Comparison of ENCODE assay signal across 25 mouse cellular contexts in the genomic region with DNA sequence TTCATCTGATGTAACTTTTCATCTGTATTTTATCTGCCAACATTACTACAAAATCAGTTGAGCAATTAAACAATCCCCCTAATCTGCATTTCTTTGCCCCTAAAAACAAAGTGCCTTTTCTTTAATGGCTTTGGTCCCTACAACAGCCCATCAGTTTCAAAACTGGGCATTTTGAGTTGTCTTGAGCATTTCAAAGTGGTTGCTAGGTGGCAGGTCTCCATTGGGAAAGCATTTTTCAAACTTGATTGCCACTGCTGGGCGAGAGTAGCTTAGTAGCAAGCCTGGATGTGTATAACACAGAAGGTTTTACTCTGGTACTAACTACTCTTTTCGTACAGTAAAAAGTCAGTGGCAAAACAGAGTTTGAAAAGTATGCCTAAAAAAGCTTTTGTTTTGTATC. TPM values are rescaled to one million over a fixed set of nuclear protein-coding genes. Genes with fewer than 3 reads are reported as not detected.
DNase-seq lines count a peak whose midpoint lies in the region; ATAC-seq and TF ChIP-seq lines count a peak whose summit lies in the region.
"Had no signal": no experiment of that assay in that cellular context is flagged by ENCODE, and none has a peak within 500 bp of the region (broad histone marks: within the 10 kb centered on the region; RNA-seq: fewer than 3 reads in every experiment).

No protein-coding gene starts in this region.

- no peak overlapping the region for H3K4me2 ChIP-seq in forebrain, embryonic 15.5 days (replicated peaks)
- no peak overlapping the region for H3K4me2 ChIP-seq in forebrain, embryonic 11.5 days (ENCODE audit: low read depth, low read length, severe bottlenecking)
- no peak overlapping the region for H3K4me2 ChIP-seq in midbrain, embryonic 15.5 days
- H3K4me2 ChIP-seq in midbrain, embryonic 16.5 days (ENCODE audit: low read length) = no peak overlapping the region
- H3K4me2 ChIP-seq in forebrain, embryonic 16.5 days (ENCODE audit: low read length) = no peak overlapping the region
- H3K4me2 ChIP-seq: liver, embryonic 15.5 days; midbrain, embryonic 13.5 days had no signal

- H3K4me3 ChIP-seq in forebrain, embryonic 15.5 days = no peak overlapping the region
- H3K4me3 ChIP-seq in forebrain, embryonic 11.5 days (ENCODE audit: low read depth, low read length) = no peak overlapping the region
- no peak overlapping the region for H3K4me3 ChIP-seq in layer of hippocampus, adult 2 months
- no peak overlapping the region for H3K4me3 ChIP-seq in midbrain, embryonic 15.5 days
- H3K4me3 ChIP-seq in midbrain, embryonic 16.5 days (ENCODE audit: low read depth, low read length) = no peak overlapping the region
- H3K4me3 ChIP-seq in forebrain, embryonic 16.5 days (replicated peaks; ENCODE audit: low read length) = no peak overlapping the region
- H3K4me3 ChIP-seq: embryonic facial prominence, embryonic 10.5 days; limb, embryonic 10.5 days; liver, embryonic 15.5 days; midbrain, embryonic 13.5 days had no signal

- WGBS in forebrain, embryonic 15.5 days = 29% methylated on average over 2 of the region's 2 CpGs
- 64% methylated on average over 2 of the region's 2 CpGs for WGBS in forebrain, embryonic 11.5 days
- WGBS in midbrain, embryonic 15.5 days = 52% methylated on average over 2 of the region's 2 CpGs
- 38% methylated on average over 2 of the region's 2 CpGs for WGBS in midbrain, embryonic 16.5 days
- WGBS in forebrain, embryonic 16.5 days = 14% methylated on average over 2 of the region's 2 CpGs

- no peaks in the 10 kb centered on the region for H3K36me3 ChIP-seq in forebrain, embryonic 15.5 days
- H3K36me3 ChIP-seq in forebrain, embryonic 11.5 days (ENCODE audit: control insufficient read depth, insufficient read depth, low read length) = no peaks in the 10 kb centered on the region
- no peaks in the 10 kb centered on the region for H3K36me3 ChIP-seq in midbrain, embryonic 15.5 days (replicated peaks)
- no peaks in the 10 kb centered on the region for H3K36me3 ChIP-seq in midbrain, embryonic 16.5 days (ENCODE audit: control insufficient read depth, insufficient read depth, low read length)
- no peaks in the 10 kb centered on the region for H3K36me3 ChIP-seq in forebrain, embryonic 16.5 days (ENCODE audit: control insufficient read depth, insufficient read depth)
- H3K36me3 ChIP-seq: embryonic facial prominence, embryonic 10.5 days; limb, embryonic 10.5 days; liver, embryonic 15.5 days; midbrain, embryonic 13.5 days had no signal

- no peak overlapping the region for H3K27ac ChIP-seq in forebrain, embryonic 15.5 days (replicated peaks)
- H3K27ac ChIP-seq in forebrain, embryonic 11.5 days (ENCODE audit: low read depth, low read length) = no peak overlapping the region
- H3K27ac ChIP-seq in layer of hippocampus, adult 2 months = peak overlapping the region; percentile 66
- H3K27ac ChIP-seq in midbrain, embryonic 15.5 days = no peak overlapping the region
- no peak overlapping the region for H3K27ac ChIP-seq in midbrain, embryonic 16.5 days (ENCODE audit: low read length)
- no peak overlapping the region for H3K27ac ChIP-seq in forebrain, embryonic 16.5 days (ENCODE audit: low read length)
- H3K27ac ChIP-seq: embryonic facial prominence, embryonic 10.5 days; kidney, postnatal 0 days; limb, embryonic 10.5 days; liver, embryonic 15.5 days; midbrain, embryonic 13.5 days; stomach, postnatal 0 days had no signal

- TF ChIP-seq CTCF in layer of hippocampus, adult 2 months (conservative IDR thresholded peaks at IDR 0.05) = no peak

- no peak for DNase-seq in forebrain, embryonic 11.5 days (ENCODE audit: low spot score)
- DNase-seq in layer of hippocampus, adult 2 months (ENCODE audit: low spot score in 2 of 2) = peak in 1 of 2 experiments; percentile 39
- no peak for DNase-seq in layer of hippocampus, postnatal 25 days (ENCODE audit: extremely low spot score in 1 of 2, low spot score in 1 of 2)
- no peak for DNase-seq in cerebellum, adult 9-10 months
- DNase-seq: adrenal gland, postnatal 14 days; cerebellum, postnatal 10 days; kidney, adult 18-20 months; liver; lung, postnatal 10 days; right cerebral cortex, postnatal 14 days; thymus, adult 2 months; thymus, postnatal 4 days had no signal

- H3K27me3 ChIP-seq in forebrain, embryonic 15.5 days = no peaks in the 10 kb centered on the region
- H3K27me3 ChIP-seq in forebrain, embryonic 11.5 days (ENCODE audit: control insufficient read depth, insufficient read depth, low read length) = no peaks in the 10 kb centered on the region
- H3K27me3 ChIP-seq in midbrain, embryonic 15.5 days (replicated peaks) = no peaks in the 10 kb centered on the region
- H3K27me3 ChIP-seq in midbrain, embryonic 16.5 days (ENCODE audit: control insufficient read depth, insufficient read depth, low read depth, low read length) = no peaks in the 10 kb centered on the region
- H3K27me3 ChIP-seq in forebrain, embryonic 16.5 days (replicated peaks; ENCODE audit: control insufficient read depth, insufficient read depth, low read length) = no peaks in the 10 kb centered on the region
- H3K27me3 ChIP-seq: liver, embryonic 15.5 days; midbrain, embryonic 13.5 days had no signal

- H3K4me1 ChIP-seq in forebrain, embryonic 15.5 days = no peaks in the 10 kb centered on the region; the same call in 1 of the 2 replicates
- H3K4me1 ChIP-seq in forebrain, embryonic 11.5 days (replicated peaks; ENCODE audit: control insufficient read depth, insufficient read depth, low read length) = no peaks in the 10 kb centered on the region
- H3K4me1 ChIP-seq in midbrain, embryonic 15.5 days = no peaks in the 10 kb centered on the region
- H3K4me1 ChIP-seq in midbrain, embryonic 16.5 days (ENCODE audit: control insufficient read depth, insufficient read depth, low read length) = peaks cover 4% of the 10 kb centered on the region; the same call in 1 of the 2 replicates
- no peaks in the 10 kb centered on the region for H3K4me1 ChIP-seq in forebrain, embryonic 16.5 days (replicated peaks; ENCODE audit: control insufficient read depth, insufficient read depth, low read length)
- H3K4me1 ChIP-seq: embryonic facial prominence, embryonic 10.5 days; limb, embryonic 10.5 days; liver, embryonic 15.5 days; midbrain, embryonic 13.5 days had no signal

- peak; percentile 66; the same call in 1 of the 2 replicates for ATAC-seq in forebrain, embryonic 15.5 days (replicated peaks)
- no peak for ATAC-seq in forebrain, embryonic 11.5 days (replicated peaks; ENCODE audit: low FRiP score)
- 0 out of 2 replicates have a peak, but pooled peaks have one; percentile 52 for ATAC-seq in midbrain, embryonic 15.5 days (replicated peaks)
- ATAC-seq in midbrain, embryonic 16.5 days = no peak; the same call in 1 of the 2 replicates
- ATAC-seq in forebrain, embryonic 16.5 days = peak; percentile 74
- ATAC-seq: CD4-positive, CD25-positive, alpha-beta regulatory T cell, adult 4 months; inflammation-experienced regulatory T-cells, adult 6 months; midbrain, embryonic 13.5 days had no signal

- no peaks in the 10 kb centered on the region for H3K9me3 ChIP-seq in forebrain, embryonic 15.5 days
- no peaks in the 10 kb centered on the region for H3K9me3 ChIP-seq in forebrain, embryonic 11.5 days (ENCODE audit: control insufficient read depth, low read length)
- H3K9me3 ChIP-seq in midbrain, embryonic 15.5 days = no peaks in the 10 kb centered on the region
- no peaks in the 10 kb centered on the region for H3K9me3 ChIP-seq in midbrain, embryonic 16.5 days (replicated peaks; ENCODE audit: control insufficient read depth, low read length, poor library complexity, severe bottlenecking)
- no peaks in the 10 kb centered on the region for H3K9me3 ChIP-seq in forebrain, embryonic 16.5 days (ENCODE audit: control insufficient read depth, low read length)
- H3K9me3 ChIP-seq: embryonic facial prominence, embryonic 10.5 days; limb, embryonic 10.5 days; liver, embryonic 15.5 days; midbrain, embryonic 13.5 days had no signal

- H3K9ac ChIP-seq in forebrain, embryonic 15.5 days (replicated peaks) = no peak overlapping the region
- H3K9ac ChIP-seq in forebrain, embryonic 11.5 days (ENCODE audit: low read length) = no peak overlapping the region
- H3K9ac ChIP-seq in midbrain, embryonic 15.5 days = no peak overlapping the region
- no peak overlapping the region for H3K9ac ChIP-seq in midbrain, embryonic 16.5 days (ENCODE audit: low read depth, low read length)
- H3K9ac ChIP-seq in forebrain, embryonic 16.5 days (replicated peaks; ENCODE audit: low read depth, low read length) = no peak overlapping the region
- H3K9ac ChIP-seq: liver, embryonic 15.5 days; midbrain, embryonic 13.5 days had no signal

RNA-seq across cellular contexts. Expression of gene Arhgef26, which starts 10.2 kb away (rescaled TPM):
- polyA plus RNA-seq in forebrain, embryonic 15.5 days (2015; fragmentation: Nextera tagmentation; extraction: Ambion mirVana) = 14.8 and 17.8 TPM in 2 replicates
- polyA plus RNA-seq in forebrain, embryonic 11.5 days (2014; fragmentation: Nextera tagmentation; extraction: Ambion mirVana) = 6.4 and 9.2 TPM in 2 replicates
- total RNA-seq in layer of hippocampus, adult 2 months (2021) = 10 to 100 TPM; 59.2 to 60.0 TPM
- 10 to 100 TPM; 54.0 to 56.6 TPM for total RNA-seq in layer of hippocampus, postnatal 25 days (2021)
- polyA plus RNA-seq in midbrain, embryonic 15.5 days (2015; fragmentation: Nextera tagmentation; extraction: Ambion mirVana) = 9.2 and 11.7 TPM in 2 replicates
- 10.7 and 12.9 TPM in 2 replicates for polyA plus RNA-seq in midbrain, embryonic 16.5 days (2015; fragmentation: Nextera tagmentation; extraction: Ambion mirVana)
- 15.6 and 18.1 TPM in 2 replicates for polyA plus RNA-seq in forebrain, embryonic 16.5 days (2015; fragmentation: Nextera tagmentation; extraction: Ambion mirVana)
- total RNA-seq: megakaryocyte progenitor cell, adult 5-6 weeks had no signal

Comparison
In these comparisons a context has a peak if more than half of its experiments do, and no peak if none do; other contexts are left out.
1. ATAC-seq: peak in forebrain, embryonic 15.5 days (single experiment), midbrain, embryonic 15.5 days (single experiment) and forebrain, embryonic 16.5 days (single experiment); none in forebrain, embryonic 11.5 days (single experiment) and midbrain, embryonic 16.5 days (single experiment).